Mouse (Mus musculus) CH12.LX (cell line): ENCODE results near the gene Mtx1. TPM values are rescaled to one million over a fixed set of nuclear protein-coding genes. Genes with fewer than 3 reads are reported as not detected.

ENCODE experiments used
- DNase-seq: peaks from one replicate; pipeline ENCODE4 v3.0.0-alpha.2; 2013; ENCODE audit errors: extremely low read depth
- H3K27ac ChIP-seq: 2 replicates; pipeline ENCODE4 v1.5.1; 2012; ENCODE audit warnings: low read depth, mild to moderate bottlenecking, control low read depth, moderate library complexity; ENCODE audit not compliant: insufficient read depth
- H3K27me3 ChIP-seq: replicated peaks from 2 replicates; pipeline ENCODE3; 2012; ENCODE audit warnings: inconsistent platforms
- H3K36me3 ChIP-seq, 2 experiments: replicated peaks in 1 of 2; 2 replicates each; pipeline versions ENCODE3 to v1.6.1; 2012; ENCODE audit warnings: inconsistent platforms in 1 of 2, low read length in 1 of 2, mild to moderate bottlenecking in 1 of 2, mixed read lengths in 1 of 2, moderate library complexity in 1 of 2; ENCODE audit not compliant: control insufficient read depth in 1 of 2, insufficient read depth in 1 of 2
- H3K4me1 ChIP-seq, 2 experiments: 2 replicates each; pipeline ENCODE4 v1.6.1; 2012; ENCODE audit warnings: inconsistent platforms in 1 of 2, moderate library complexity in 1 of 2; ENCODE audit not compliant: insufficient read depth in 2 of 2, control insufficient read depth in 1 of 2
- H3K4me2 ChIP-seq: 2 replicates; pipeline ENCODE4 v1.6.1; 2012; ENCODE audit warnings: low read depth, mild to moderate bottlenecking, control low read depth; ENCODE audit not compliant: poor library complexity, insufficient read depth, severe bottlenecking
- H3K4me3 ChIP-seq, 3 experiments: fragments of 150-350 bp in 1 of 3; sonication (generic) in 1 of 3; replicated peaks in 1 of 3; 2 replicates each; pipeline versions ENCODE3 to v1.5.1; 2011 to 2012; ENCODE audit warnings: low read depth in 2 of 3, low read length in 2 of 3, mild to moderate bottlenecking in 2 of 3, moderate library complexity in 2 of 3, control low read depth in 1 of 3, improper control_type of control experiment in 1 of 3, inconsistent platforms in 1 of 3, mixed read lengths in 1 of 3; ENCODE audit not compliant: poor library complexity in 1 of 3
- H3K79me2 ChIP-seq: replicated peaks from 2 replicates; pipeline ENCODE4 v1.6.1; 2012; ENCODE audit warnings: mild to moderate bottlenecking, moderate library complexity; ENCODE audit not compliant: control insufficient read depth, poor library complexity, insufficient read depth, severe bottlenecking; ENCODE audit errors: extremely low read depth
- H3K9ac ChIP-seq: 2 replicates; pipeline ENCODE4 v1.6.1; 2012; ENCODE audit warnings: low read depth, mild to moderate bottlenecking, control low read depth, moderate library complexity; ENCODE audit not compliant: insufficient read depth
- H3K9me3 ChIP-seq: replicated peaks from 2 replicates; pipeline ENCODE3; 2012; ENCODE audit warnings: low read length, inconsistent platforms, mixed read lengths
- BHLHE40 ChIP-seq: IDR thresholded peaks from 2 replicates; pipeline ENCODE4 v1.6.1; 2011; ENCODE audit warnings: mild to moderate bottlenecking, low read depth, low read length, improper control_type of control experiment
- ELF1 ChIP-seq: IDR thresholded peaks from 2 replicates; pipeline ENCODE4 v1.6.1; 2014; ENCODE audit warnings: low read depth, mild to moderate bottlenecking, inconsistent platforms, low read length, improper control_type of control experiment
- EP300 ChIP-seq: IDR thresholded peaks from 2 replicates; pipeline ENCODE4 v1.6.1; 2011; ENCODE audit warnings: low read length, improper control_type of control experiment
- ETS1 ChIP-seq: conservative IDR thresholded peaks from 2 replicates; pipeline ENCODE4 v1.6.1; 2012; ENCODE audit warnings: low read depth, mild to moderate bottlenecking, inconsistent platforms, low read length, improper control_type of control experiment, moderate library complexity
- HCFC1 ChIP-seq: IDR thresholded peaks from 2 replicates; pipeline ENCODE4 v1.6.1; 2012; ENCODE audit warnings: low read depth, mild to moderate bottlenecking, inconsistent platforms, low read length, improper control_type of control experiment
- IRF4 ChIP-seq: IDR thresholded peaks from 2 replicates; pipeline ENCODE4 v1.6.1; 2014; ENCODE audit warnings: low read depth, mild to moderate bottlenecking, inconsistent platforms, low read length, improper control_type of control experiment
- KAT2A ChIP-seq: IDR thresholded peaks from 2 replicates; pipeline ENCODE4 v1.6.1; 2012; ENCODE audit warnings: low read length, improper control_type of control experiment, inconsistent platforms; ENCODE audit not compliant: insufficient replicate concordance
- MAX ChIP-seq: IDR thresholded peaks from 2 replicates; pipeline ENCODE4 v1.6.1; 2011; ENCODE audit warnings: low read length, improper control_type of control experiment
- NELFE ChIP-seq: IDR thresholded peaks from 2 replicates; pipeline ENCODE4 v1.6.1; 2011; ENCODE audit warnings: low read depth, low read length, improper control_type of control experiment
- NRF1 ChIP-seq: IDR thresholded peaks from 2 replicates; pipeline ENCODE4 v1.6.1; 2014; ENCODE audit warnings: low read depth, mild to moderate bottlenecking, inconsistent platforms, low read length, improper control_type of control experiment, moderate library complexity
- POLR2AphosphoS2 ChIP-seq: IDR thresholded peaks from 2 replicates; pipeline ENCODE4 v1.6.1; 2011; ENCODE audit warnings: low read depth, low read length, improper control_type of control experiment
- ZMIZ1 ChIP-seq: IDR thresholded peaks from 2 replicates; pipeline ENCODE4 v1.6.1; 2012; ENCODE audit warnings: low read depth, mild to moderate bottlenecking, inconsistent platforms, low read length, improper control_type of control experiment
- ZNF384 ChIP-seq: IDR thresholded peaks from 2 replicates; pipeline ENCODE4 v1.6.1; 2012; ENCODE audit warnings: low read depth, low read length, improper control_type of control experiment, inconsistent platforms
- dilution Hi-C: fragments of 300-500 bp; cut with MboI; formaldehyde crosslinking; loops from 2 replicates; pipeline ENCODE4 v1.14.3; 2020; ENCODE audit warnings: low sequenced_read_pairs; ENCODE audit not compliant: extremely low pct_unique_long_range_greater_than_20kb, extremely low pct_ligation_motif_present
- in situ Hi-C: fragments of 300-500 bp; cut with MboI; formaldehyde crosslinking; loops from 3 replicates; pipeline ENCODE4 v1.14.3; 2019; ENCODE audit warnings: low sequenced_read_pairs, low pct_ligation_motif_present, low pct_unique_long_range_greater_than_20kb, mixed read lengths
- polyA plus RNA-seq: library from polyadenylated mRNA; unstranded; fragments of >175 nt; gene quantifications from 2 replicates; pipeline ENCODE4 v1.2.1, GENCODE M21; 2012; ENCODE audit warnings: low read depth; ENCODE audit not compliant: insufficient read length
- total RNA-seq, 2 experiments: library from RNA; depleted of rRNA; stranded (reverse); fragments of 300-350 nt in 1 of 2; fragments of >200 nt in 1 of 2; gene quantifications; 2 replicates each; pipeline ENCODE4 v1.2.3; 2012 to 2014

Gene Mtx1
- total and polyA plus RNA-seq, 3 experiments = 162 to 299 (median 205) TPM

- H3K4me3 ChIP-seq = no peak overlapping the region
- H3K79me2 ChIP-seq = no peaks in the 10 kb centered on the region
- in situ Hi-C loops = no loop called here
- H3K36me3 ChIP-seq = peaks cover 39 to 64% of the 10 kb centered on the region in 2 experiments
- no peak overlapping the region for H3K9ac ChIP-seq
- peaks cover 14 to 21% of the 10 kb centered on the region in 2 experiments for H3K4me1 ChIP-seq
- no peaks in the 10 kb centered on the region for H3K27me3 ChIP-seq
- DNase-seq = no peak
- H3K9me3 ChIP-seq = no peaks in the 10 kb centered on the region
- TF ChIP-seq POLR2AphosphoS2 (no peak), ETS1 (no peak), ZNF384 (no peak), KAT2A (no peak), MAX (no peak), NRF1 (no peak)
- no peak overlapping the region for H3K27ac ChIP-seq
- H3K4me2 ChIP-seq = no peak overlapping the region
- dilution Hi-C loops = no loop called here
Observed at GRCm38 (mm10) chr3:89237682-89238081, 10.8 kb upstream of the Mtx1 start.

GRCm38 (mm10) chr3:89236516-89236915 is 9.6 kb upstream of the Mtx1 start:
- no peak for TF ChIP-seq ELF1
- no peak for TF ChIP-seq HCFC1
- no peak for TF ChIP-seq ZMIZ1
- peaks cover 15 to 28% of the 10 kb centered on the region in 2 experiments for H3K4me1 ChIP-seq
- H3K36me3 ChIP-seq = peaks cover 31 to 55% of the 10 kb centered on the region in 2 experiments
- no peak overlapping the region for H3K27ac ChIP-seq
- H3K9ac ChIP-seq = no peak overlapping the region
- in situ Hi-C loops (no loop called here), dilution Hi-C loops (no loop called here)
- no peak overlapping the region for H3K4me3 ChIP-seq
- DNase-seq = no peak
- H3K79me2 ChIP-seq = no peaks in the 10 kb centered on the region
- H3K9me3 ChIP-seq = no peaks in the 10 kb centered on the region
- no peaks in the 10 kb centered on the region for H3K27me3 ChIP-seq
- no peak overlapping the region for H3K4me2 ChIP-seq

GRCm38 (mm10) chr3:89233562-89234110 is 6.7 kb upstream of the Mtx1 start:
- Histone ChIP-seq H3K4me1 (peaks cover 20 to 44% of the 10 kb centered on the region in 2 experiments), H3K4me3 (no peak overlapping the region), H3K79me2 (no peaks in the 10 kb centered on the region), H3K27ac (no peak overlapping the region), H3K27me3 (no peaks in the 10 kb centered on the region), H3K4me2 (no peak overlapping the region), H3K9me3 (no peaks in the 10 kb centered on the region), H3K9ac (no peak overlapping the region), H3K36me3 (peaks cover 28 to 40% of the 10 kb centered on the region in 2 experiments)
- no peak for DNase-seq
- dilution Hi-C loops = no loop called here
- in situ Hi-C loops = no loop called here
- TF ChIP-seq ZNF384 (no peak), NELFE (no peak), BHLHE40 (peak; percentile 60; the same call in 1 of the 2 replicates), EP300 (peak; percentile 52; the same call in 1 of the 2 replicates), IRF4 (peak; percentile 71)
